Mouse (Mus musculus): Measurements from ENCODE around the gene Taar7f. TPM values are rescaled to one million over a fixed set of nuclear protein-coding genes. Genes with fewer than 3 reads are reported as not detected.

Gene Taar7f
- polyA plus RNA-seq, 1 experiment from 2014 or later, result not detected

Other genes starting within 250 kb of the Taar7f start
- gene Vnn3, start 198.0 kb upstream of the Taar7f start, polyA plus RNA-seq (2015; fragmentation: Nextera tagmentation; extraction: Ambion mirVana), result 0.13 and 0.14 TPM in 2 replicates
- 4.2 and 4.5 TPM in 2 replicates for gene Vnn1, start 154.8 kb upstream of the Taar7f start, polyA plus RNA-seq (2015; fragmentation: Nextera tagmentation; extraction: Ambion mirVana)
- gene Taar1, start 129.2 kb upstream of the Taar7f start, polyA plus RNA-seq (2015; fragmentation: Nextera tagmentation; extraction: Ambion mirVana), result not detected in 2 replicates
- not detected in 2 replicates for gene Taar2, start 110.9 kb upstream of the Taar7f start, polyA plus RNA-seq (2015; fragmentation: Nextera tagmentation; extraction: Ambion mirVana)
- gene Taar3, start 100.0 kb upstream of the Taar7f start, polyA plus RNA-seq (2015; fragmentation: Nextera tagmentation; extraction: Ambion mirVana), result not detected in 2 replicates
- not detected in 2 replicates for gene Taar4, start 89.0 kb upstream of the Taar7f start, polyA plus RNA-seq (2015; fragmentation: Nextera tagmentation; extraction: Ambion mirVana)
- gene Taar5, start 78.8 kb upstream of the Taar7f start, polyA plus RNA-seq (2015; fragmentation: Nextera tagmentation; extraction: Ambion mirVana), result 0.26 TPM in 1 of 2 replicates, not detected in the other
- not detected in 2 replicates for gene Taar6, start 63.9 kb upstream of the Taar7f start, polyA plus RNA-seq (2015; fragmentation: Nextera tagmentation; extraction: Ambion mirVana)
- not detected in 2 replicates for gene Taar7a, start 56.0 kb upstream of the Taar7f start, polyA plus RNA-seq (2015; fragmentation: Nextera tagmentation; extraction: Ambion mirVana)
- gene Taar7b, start 49.6 kb upstream of the Taar7f start, polyA plus RNA-seq (2015; fragmentation: Nextera tagmentation; extraction: Ambion mirVana), result not detected in 2 replicates
- not detected in 2 replicates for gene Taar7d, start 22.3 kb upstream of the Taar7f start, polyA plus RNA-seq (2015; fragmentation: Nextera tagmentation; extraction: Ambion mirVana)
- gene Taar7e, start 11.9 kb upstream of the Taar7f start, polyA plus RNA-seq (2015; fragmentation: Nextera tagmentation; extraction: Ambion mirVana), result not detected in 2 replicates
- gene Taar8a, start 27.0 kb downstream of the Taar7f start, polyA plus RNA-seq (2015; fragmentation: Nextera tagmentation; extraction: Ambion mirVana), result not detected in 2 replicates
- gene Taar8b, start 42.8 kb downstream of the Taar7f start, polyA plus RNA-seq (2015; fragmentation: Nextera tagmentation; extraction: Ambion mirVana), result not detected in 2 replicates
- not detected in 2 replicates for gene Taar8c, start 52.4 kb downstream of the Taar7f start, polyA plus RNA-seq (2015; fragmentation: Nextera tagmentation; extraction: Ambion mirVana)
- not detected in 2 replicates for gene Taar9, start 60.0 kb downstream of the Taar7f start, polyA plus RNA-seq (2015; fragmentation: Nextera tagmentation; extraction: Ambion mirVana)
- gene Stx7, start 99.8 kb downstream of the Taar7f start, polyA plus RNA-seq (2015; fragmentation: Nextera tagmentation; extraction: Ambion mirVana), result 127 and 146 TPM in 2 replicates
- gene Moxd1, start 174.0 kb downstream of the Taar7f start, polyA plus RNA-seq (2015; fragmentation: Nextera tagmentation; extraction: Ambion mirVana), result 23.4 and 24.0 TPM in 2 replicates